Mouse (Mus musculus) intestine, postnatal 0 days (tissue): ENCODE results near the gene Lrmp. TPM values are rescaled to one million over a fixed set of nuclear protein-coding genes. Genes with fewer than 3 reads are reported as not detected.

Experiments used
- ATAC-seq: fragments of 200-750 bp; cut with Nextera tagmentation; 2 replicates; pipeline ENCODE4 v1.8.0; 2017; ENCODE audit warnings: mild to moderate bottlenecking, moderate TSS enrichment, moderate library complexity
- H3K27ac ChIP-seq: fragments of 300-500 bp; sonication (generic); 2 replicates; pipeline ENCODE4 v1.5.1; 2014; ENCODE audit warnings: mild to moderate bottlenecking, low read depth, low read length, moderate library complexity
- H3K27me3 ChIP-seq: fragments of 300-500 bp; sonication (generic); replicated peaks from 2 replicates; pipeline ENCODE4 v1.6.1; 2014; ENCODE audit warnings: low read length, mixed read lengths; ENCODE audit not compliant: control insufficient read depth, insufficient read depth
- H3K36me3 ChIP-seq: fragments of 300-500 bp; sonication (generic); 2 replicates; pipeline ENCODE4 v1.6.1; 2014; ENCODE audit warnings: mild to moderate bottlenecking, moderate library complexity; ENCODE audit not compliant: control insufficient read depth, insufficient read depth
- H3K4me1 ChIP-seq: fragments of 300-500 bp; sonication (generic); replicated peaks from 2 replicates; pipeline ENCODE4 v1.6.1; 2014; ENCODE audit warnings: antibody characterized with exemption, low read length, mixed read lengths; ENCODE audit not compliant: control insufficient read depth, insufficient read depth
- H3K4me2 ChIP-seq: fragments of 300-500 bp; sonication (generic); replicated peaks from 2 replicates; pipeline ENCODE4 v1.6.1; 2014; ENCODE audit warnings: low read depth, mild to moderate bottlenecking, moderate library complexity
- H3K4me3 ChIP-seq: fragments of 300-500 bp; sonication (generic); 2 replicates; pipeline ENCODE4 v1.5.1; 2014; ENCODE audit warnings: low read depth, low read length
- H3K9ac ChIP-seq: fragments of 300-500 bp; sonication (generic); 2 replicates; pipeline ENCODE4 v1.6.1; 2014; ENCODE audit warnings: mild to moderate bottlenecking, low read depth, low read length
- H3K9me3 ChIP-seq: fragments of 300-500 bp; sonication (generic); 2 replicates; pipeline ENCODE4 v1.6.1; 2016; ENCODE audit warnings: mixed run types; ENCODE audit not compliant: control insufficient read depth
- CTCF ChIP-seq: sonication (generic); IDR thresholded peaks from 2 replicates; pipeline ENCODE4 v1.5.1; 2016; ENCODE audit warnings: low read depth, mild to moderate bottlenecking, control low read depth, antibody characterized with exemption, moderate library complexity
- WGBS: fragments of 180-500 bp; shearing (Covaris S2); extraction: QIAGEN DNeasy Blood & Tissue Kit; methylation state at CpG from one replicate; pipeline ENCODE4 v1.1.7; 2014; 5-methylcytosine and 5-hydroxymethylcytosine counted together
- polyA plus RNA-seq: library from polyadenylated mRNA; unstranded; fragments of >200 nt; fragmentation: Nextera tagmentation; extraction: Ambion mirVana; gene quantifications from 2 replicates; pipeline ENCODE4 v1.2.1, GENCODE M21; 2015

The Lrmp gene
- polyA plus RNA-seq, 1 experiment from 2014 or later = 1.1 TPM

GRCm38 (mm10) chr6:145140706-145141105 is 25.3 kb downstream of the Lrmp start:
- Histone ChIP-seq H3K27me3 (no peaks in the 10 kb centered on the region), H3K4me3 (no peak overlapping the region), H3K4me1 (no peaks in the 10 kb centered on the region), H3K4me2 (no peak overlapping the region), H3K9me3 (no peaks in the 10 kb centered on the region), H3K36me3 (no peaks in the 10 kb centered on the region), H3K27ac (no peak overlapping the region), H3K9ac (no peak overlapping the region)
- no peak for TF ChIP-seq CTCF
- 64% methylated on average over 11 of the region's 11 CpGs for WGBS
- ATAC-seq = no peak

GRCm38 (mm10) chr6:145141827-145142226 is 26.4 kb downstream of the Lrmp start:
- no peaks in the 10 kb centered on the region for H3K36me3 ChIP-seq
- ATAC-seq = no peak
- no peaks in the 10 kb centered on the region for H3K27me3 ChIP-seq
- H3K4me2 ChIP-seq = no peak overlapping the region
- H3K4me3 ChIP-seq = no peak overlapping the region
- no peaks in the 10 kb centered on the region for H3K9me3 ChIP-seq
- 85% methylated on average over 12 of the region's 12 CpGs for WGBS
- H3K9ac ChIP-seq = no peak overlapping the region
- no peak overlapping the region for H3K27ac ChIP-seq
- no peaks in the 10 kb centered on the region for H3K4me1 ChIP-seq
- no peak for TF ChIP-seq CTCF

- H3K27me3 ChIP-seq = no peaks in the 10 kb centered on the region
- H3K27ac ChIP-seq = no peak overlapping the region
- no peak overlapping the region for H3K9ac ChIP-seq
- no peak overlapping the region for H3K4me2 ChIP-seq
- ATAC-seq = peak; percentile 45; the same call in 1 of the 2 replicates
- H3K9me3 ChIP-seq = no peaks in the 10 kb centered on the region
- H3K36me3 ChIP-seq = no peaks in the 10 kb centered on the region
- TF ChIP-seq CTCF = no peak
- H3K4me3 ChIP-seq = no peak overlapping the region
- H3K4me1 ChIP-seq = no peaks in the 10 kb centered on the region
- WGBS = 50% methylated on average over 7 of the region's 7 CpGs
Observed at GRCm38 (mm10) chr6:145145173-145145572, 29.7 kb downstream of the Lrmp start.

GRCm38 (mm10) chr6:145147716-145148115 is 32.3 kb downstream of the Lrmp start:
- TF ChIP-seq CTCF = no peak
- Histone ChIP-seq H3K9ac (no peak overlapping the region), H3K36me3 (no peaks in the 10 kb centered on the region), H3K27me3 (no peaks in the 10 kb centered on the region), H3K4me1 (no peaks in the 10 kb centered on the region), H3K9me3 (no peaks in the 10 kb centered on the region), H3K4me2 (no peak overlapping the region), H3K27ac (no peak overlapping the region), H3K4me3 (no peak overlapping the region)
- 89% methylated on average over 16 of the region's 16 CpGs for WGBS
- ATAC-seq = no peak

GRCm38 (mm10) chr6:145149054-145149453 is 33.6 kb downstream of the Lrmp start:
- no peak for ATAC-seq
- H3K9ac ChIP-seq = no peak overlapping the region
- no peaks in the 10 kb centered on the region for H3K27me3 ChIP-seq
- H3K27ac ChIP-seq = no peak overlapping the region
- 35% methylated on average over 9 of the region's 9 CpGs for WGBS
- no peak overlapping the region for H3K4me2 ChIP-seq
- H3K9me3 ChIP-seq = no peaks in the 10 kb centered on the region
- TF ChIP-seq CTCF = no peak
- no peaks in the 10 kb centered on the region for H3K36me3 ChIP-seq
- H3K4me1 ChIP-seq = no peaks in the 10 kb centered on the region
- no peak overlapping the region for H3K4me3 ChIP-seq

GRCm38 (mm10) chr6:145158619-145159018 is 43.2 kb downstream of the Lrmp start:
- no peak overlapping the region for H3K9ac ChIP-seq
- peak; percentile 27; the same call in 1 of the 2 replicates for TF ChIP-seq CTCF
- WGBS = 65% methylated on average over 4 of the region's 4 CpGs
- H3K9me3 ChIP-seq = no peaks in the 10 kb centered on the region
- H3K27me3 ChIP-seq = no peaks in the 10 kb centered on the region
- no peak overlapping the region for H3K27ac ChIP-seq
- no peak for ATAC-seq
- no peaks in the 10 kb centered on the region for H3K36me3 ChIP-seq
- no peak overlapping the region for H3K4me2 ChIP-seq
- no peaks in the 10 kb centered on the region for H3K4me1 ChIP-seq
- no peak overlapping the region for H3K4me3 ChIP-seq

GRCm38 (mm10) chr6:145160581-145160980 is 45.1 kb downstream of the Lrmp start:
- Histone ChIP-seq H3K4me3 (no peak overlapping the region), H3K36me3 (no peaks in the 10 kb centered on the region), H3K4me2 (no peak overlapping the region), H3K4me1 (no peaks in the 10 kb centered on the region), H3K27ac (no peak overlapping the region), H3K9me3 (no peaks in the 10 kb centered on the region), H3K9ac (no peak overlapping the region), H3K27me3 (no peaks in the 10 kb centered on the region)
- no peak for TF ChIP-seq CTCF
- WGBS = 60% methylated on average over 5 of the region's 5 CpGs
- ATAC-seq = no peak
